Mouse (Mus musculus) Patski (cell line): ENCODE measurements around the gene Lum. TPM values are rescaled to one million over a fixed set of nuclear protein-coding genes. Genes with fewer than 3 reads are reported as not detected.

Experiments used
- ATAC-seq: fragments of 100-300 bp; one replicate; pipeline ENCODE4 v1.8.0; 2021
- CTCF ChIA-PET: fragments of 350-600 bp; sonication (Branson Sonifier 250); formaldehyde crosslinking; loops from one replicate; lab custom pipeline; 2022; ENCODE audit warnings: inconsistent platforms; lab: Charles Lee
- POLR2A ChIA-PET: fragments of 350-600 bp; sonication (Branson Sonifier 250); formaldehyde crosslinking; loops from one replicate; lab custom pipeline; 2022; ENCODE audit warnings: antibody characterized with exemption, inconsistent platforms; lab: Charles Lee
- DNase-seq: peaks from one replicate; pipeline ENCODE4 v3.0.0-alpha.2; 2011; ENCODE audit warnings: low read depth, low spot score
- H3K27me3 ChIP-seq: fragments of 371-371 bp; one replicate; pipeline ENCODE4 v1.5.1; 2021
- CTCF ChIP-seq: fragments of 100-300 bp; IDR thresholded peaks from one replicate; pipeline ENCODE4 v1.5.1; 2021
- in situ Hi-C: fragments of 300-500 bp; cut with MboI; formaldehyde crosslinking; loops from 3 replicates; pipeline ENCODE4 v1.11.1; 2018; ENCODE audit warnings: low pct_unique_long_range_greater_than_20kb, mixed read lengths
- polyA plus RNA-seq: library from polyadenylated mRNA; unstranded; gene quantifications from one replicate; pipeline ENCODE4 v1.2.3, GENCODE M21; 2021

Lum gene
- polyA plus RNA-seq: not detected

DNA sequence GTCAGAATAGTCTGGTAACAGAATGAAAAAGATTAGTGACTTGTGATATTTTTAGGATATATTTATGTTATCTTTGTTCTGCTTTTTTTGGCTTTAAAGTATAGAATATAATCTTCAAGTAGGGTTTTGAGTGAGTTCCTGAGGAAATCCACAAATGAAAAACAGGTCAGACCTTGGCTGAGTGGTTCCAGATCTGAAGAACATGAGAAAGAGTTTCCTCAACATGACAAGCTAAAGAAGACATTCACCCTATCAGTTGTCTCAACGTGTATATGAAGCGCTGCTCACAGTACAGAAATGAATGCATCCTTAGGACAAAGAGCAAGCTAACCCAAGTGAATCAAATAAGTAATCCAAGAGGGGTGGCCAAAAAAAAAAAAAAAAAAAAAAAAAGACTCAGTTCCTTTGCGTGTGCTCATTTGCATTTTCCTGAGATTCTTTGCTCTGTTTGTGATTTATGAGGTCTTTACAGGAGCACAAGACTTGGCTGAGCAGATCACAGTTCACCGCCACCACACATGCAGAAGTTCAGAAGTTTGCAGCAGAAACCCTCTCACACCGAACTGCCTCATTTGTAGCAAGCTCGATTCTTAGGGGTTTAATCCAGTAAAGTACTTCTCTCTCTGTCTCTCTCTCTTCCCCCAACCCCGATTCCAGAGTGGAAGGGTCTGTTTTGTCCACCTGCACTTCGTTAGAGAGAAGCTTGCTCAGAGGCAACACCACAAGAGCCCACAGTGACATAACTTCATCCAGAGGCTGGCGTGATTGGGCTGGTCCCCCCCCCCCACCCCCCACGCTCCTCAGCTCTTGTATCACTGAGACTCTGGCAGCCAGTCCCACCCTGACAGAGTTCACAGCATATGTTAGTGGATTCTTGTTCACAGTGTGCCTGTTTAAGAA is at the start of gene Lum:
Gene Lum, plus strand, starts transcription at position 172 of the 900 bp plus-strand sequence.
- ATAC-seq: no peak
- no peak for DNase-seq
- H3K27me3 ChIP-seq: no peaks in the 10 kb centered on the region
- ChIA-PET POLR2A (no interaction called here), CTCF (no interaction called here)
- TF ChIP-seq CTCF: no peak
- in situ Hi-C loops: no loop called here

DNA sequence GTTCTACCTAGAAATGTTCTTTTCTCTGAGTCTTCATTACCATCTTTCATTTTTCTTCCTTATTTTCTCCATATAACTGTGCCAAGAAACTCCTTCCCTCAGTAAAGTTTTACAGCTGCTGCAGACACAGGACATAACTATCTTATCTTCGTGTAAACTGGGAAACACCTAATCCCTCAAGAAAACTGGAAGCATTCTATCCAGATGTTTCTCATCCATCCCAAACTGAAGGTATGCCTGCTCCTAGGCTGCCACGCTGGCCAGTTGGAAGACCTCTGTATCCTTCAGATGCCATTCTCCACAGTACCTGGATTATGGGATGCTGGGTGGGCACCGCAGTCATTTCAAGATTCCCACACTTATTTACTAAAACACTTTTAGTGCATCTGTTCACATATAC is 41.6 kb upstream of the Lum start:
- DNase-seq (no peak), ATAC-seq (no peak)
- ChIA-PET CTCF (no interaction called here), POLR2A (no interaction called here)
- in situ Hi-C loops: no loop called here
- H3K27me3 ChIP-seq: no peaks in the 10 kb centered on the region
- no peak for TF ChIP-seq CTCF

DNA sequence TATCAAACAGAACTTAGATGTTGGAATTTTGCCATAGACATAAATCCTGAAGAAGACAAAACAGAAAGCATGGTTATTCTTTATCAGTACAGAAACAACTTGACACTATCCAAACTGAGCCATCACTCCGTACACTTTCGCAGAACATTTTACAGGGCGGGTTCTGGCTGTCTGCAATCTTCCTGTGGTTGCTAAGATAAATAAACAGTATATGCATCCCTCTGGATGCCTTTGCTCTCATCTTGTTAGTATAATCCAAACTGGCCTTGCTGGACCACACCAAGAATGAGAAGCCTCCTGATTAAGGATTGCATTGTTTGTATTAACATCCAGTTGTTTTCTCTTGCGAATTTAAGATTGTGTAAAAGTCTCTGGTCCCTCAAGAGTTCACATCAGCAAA is 29.2 kb upstream of the Lum start:
- ChIA-PET POLR2A (no interaction called here), CTCF (no interaction called here)
- no peak for DNase-seq
- ATAC-seq: no peak
- no peaks in the 10 kb centered on the region for H3K27me3 ChIP-seq
- in situ Hi-C loops: no loop called here
- TF ChIP-seq CTCF: no peak

DNA sequence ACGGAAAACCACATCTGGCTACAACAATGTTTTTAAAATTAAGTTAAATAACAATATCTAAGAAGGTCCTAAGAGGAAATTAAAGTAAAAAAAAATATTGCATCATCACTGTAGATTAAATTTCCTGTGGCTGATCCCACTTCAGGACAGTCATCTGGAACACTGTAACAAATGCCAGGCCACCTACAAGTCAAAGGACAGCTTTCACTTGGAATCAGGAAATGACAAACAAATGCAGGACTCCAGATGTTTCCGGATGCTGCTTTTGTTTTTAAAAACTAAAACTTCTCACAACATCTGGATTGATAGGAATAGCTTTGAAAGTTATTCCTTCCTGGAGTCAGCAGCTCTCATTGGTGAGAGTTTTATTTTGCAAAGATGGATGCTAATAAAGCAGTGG is 28.0 kb upstream of the Lum start:
- ChIA-PET CTCF (no interaction called here), POLR2A (no interaction called here)
- no peaks in the 10 kb centered on the region for H3K27me3 ChIP-seq
- DNase-seq (no peak), ATAC-seq (no peak)
- no peak for TF ChIP-seq CTCF
- in situ Hi-C loops: no loop called here

DNA sequence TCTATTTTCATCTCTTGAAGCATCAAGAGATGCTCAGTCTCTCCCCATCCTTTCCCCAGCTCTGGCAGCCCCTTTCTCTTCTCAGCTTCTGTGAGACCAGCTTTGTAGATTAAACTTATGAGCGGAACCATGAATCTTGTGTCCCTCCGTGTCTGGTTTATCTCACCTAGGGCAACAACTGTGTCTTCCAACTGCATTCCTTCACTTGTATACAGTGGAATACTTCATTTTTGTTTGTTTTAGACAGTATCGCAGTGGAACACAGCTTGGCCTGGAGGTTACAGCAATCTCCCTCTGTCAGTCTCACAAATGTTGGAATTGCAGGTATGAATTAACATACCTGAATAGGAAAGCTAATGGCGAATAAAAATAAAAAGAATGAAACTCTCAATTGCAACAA is 26.7 kb upstream of the Lum start:
- no peak for DNase-seq
- in situ Hi-C loops: no loop called here
- H3K27me3 ChIP-seq: no peaks in the 10 kb centered on the region
- no peak for TF ChIP-seq CTCF
- no peak for ATAC-seq
- POLR2A ChIA-PET: no interaction called here
- CTCF ChIA-PET: no interaction called here

DNA sequence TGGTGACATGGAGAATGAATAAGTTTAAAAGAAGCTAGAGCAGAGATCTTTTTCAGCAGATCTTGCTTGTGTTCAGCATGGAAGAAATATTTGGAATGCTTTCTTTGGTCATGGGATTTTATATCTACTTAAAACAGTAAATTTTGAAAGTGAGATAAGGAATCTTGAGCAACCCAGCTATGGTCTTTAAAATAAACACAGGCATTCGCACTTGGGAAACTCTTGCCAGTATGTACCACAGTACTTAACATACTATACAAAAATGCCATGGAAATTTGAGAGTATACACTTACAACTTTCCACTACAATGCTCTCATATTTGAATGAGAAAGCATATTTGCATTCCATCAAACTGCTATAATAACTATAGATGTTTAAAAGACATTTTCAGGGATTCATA is 17.2 kb upstream of the Lum start:
- ATAC-seq: no peak

DNA sequence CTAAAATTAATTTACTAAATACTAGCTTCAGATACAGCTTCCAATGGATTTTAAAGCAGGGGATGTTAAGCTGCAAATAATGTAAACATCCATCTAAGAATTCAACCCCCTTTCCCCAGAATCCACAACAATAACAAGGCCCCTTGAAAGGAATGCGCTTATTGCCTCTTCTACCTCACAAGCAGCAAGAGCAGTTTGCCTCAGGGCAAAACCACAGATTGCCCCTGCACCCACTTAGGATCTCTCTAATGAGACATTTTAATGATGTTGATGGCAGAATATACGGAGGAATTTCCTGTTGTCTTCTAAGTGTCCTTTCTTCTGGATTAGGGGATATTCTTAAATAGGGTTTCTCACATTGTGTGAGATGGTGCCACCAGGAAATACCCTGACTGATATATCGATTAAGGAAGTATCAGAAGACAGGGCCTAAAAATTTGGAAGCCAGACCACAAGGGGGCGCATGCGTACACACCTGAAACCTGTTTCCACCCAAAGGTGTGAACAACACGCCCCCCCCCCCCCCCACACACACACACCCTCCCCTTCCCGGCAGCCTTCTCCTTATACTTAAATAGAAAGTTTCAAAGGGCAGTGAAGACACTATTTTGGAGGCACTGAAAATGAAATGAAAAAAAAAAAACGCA is 2.7 kb downstream of the Lum start:
- POLR2A ChIA-PET: no interaction called here
- in situ Hi-C loops: no loop called here
- TF ChIP-seq CTCF: peak; percentile 33
- DNase-seq (no peak), ATAC-seq (no peak)
- no peaks in the 10 kb centered on the region for H3K27me3 ChIP-seq
- CTCF ChIA-PET: interaction anchor here (1.2 kb wide), 1 partner anchor 191 kb away, joined by 3 read pairs; no protein-coding TSS in a partner anchor

More for the DNA sequence above, 17.2 kb upstream of the Lum start:
- DNase-seq: no peak
- ChIA-PET CTCF (no interaction called here), POLR2A (no interaction called here)
- H3K27me3 ChIP-seq: no peaks in the 10 kb centered on the region
- no peak for TF ChIP-seq CTCF
- in situ Hi-C loops: no loop called here

DNA sequence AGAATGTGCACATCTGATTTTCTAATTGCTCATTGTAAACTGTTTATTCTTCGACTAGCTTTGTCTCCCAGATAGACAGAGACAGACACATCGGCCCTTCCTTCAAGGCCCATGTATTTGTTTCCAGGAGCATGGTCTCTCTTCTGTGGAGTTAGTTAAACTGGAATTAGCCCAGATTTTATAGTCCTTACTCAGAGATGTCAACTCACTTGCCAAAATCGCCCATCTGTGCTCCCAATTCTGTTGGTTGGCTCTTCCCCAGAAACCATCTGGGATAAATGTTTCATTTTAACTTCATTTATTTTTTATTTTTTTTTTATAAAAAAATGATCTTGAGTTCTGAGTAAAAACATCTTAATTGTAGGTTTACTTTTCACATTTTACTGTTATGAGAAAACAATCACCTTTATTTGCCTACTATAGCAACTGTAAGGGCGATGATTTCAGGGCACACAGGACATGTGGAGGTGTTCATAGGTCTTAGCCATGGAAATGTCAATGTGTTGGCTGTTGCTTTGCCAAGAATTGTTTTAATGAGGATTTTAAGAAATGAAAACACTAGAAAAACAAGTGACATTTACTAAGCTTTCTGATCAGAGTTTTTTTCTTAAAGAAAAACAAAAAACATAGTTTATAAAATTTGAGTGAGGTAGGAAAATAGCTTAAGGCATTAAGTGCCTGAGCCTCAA is 17.8 kb downstream of the Lum start:
- ChIA-PET POLR2A (interaction anchor here (0.9 kb wide), 1 partner anchor 28 kb away, joined by 3 read pairs; no protein-coding TSS in a partner anchor), CTCF (interaction anchor here (1.1 kb wide), 1 partner anchor 13 kb away, joined by 4 read pairs; no protein-coding TSS in a partner anchor)
- in situ Hi-C loops: no loop called here
- DNase-seq (no peak), ATAC-seq (no peak)
- TF ChIP-seq CTCF: no peak
- peaks cover 3% of the 10 kb centered on the region for H3K27me3 ChIP-seq

DNA sequence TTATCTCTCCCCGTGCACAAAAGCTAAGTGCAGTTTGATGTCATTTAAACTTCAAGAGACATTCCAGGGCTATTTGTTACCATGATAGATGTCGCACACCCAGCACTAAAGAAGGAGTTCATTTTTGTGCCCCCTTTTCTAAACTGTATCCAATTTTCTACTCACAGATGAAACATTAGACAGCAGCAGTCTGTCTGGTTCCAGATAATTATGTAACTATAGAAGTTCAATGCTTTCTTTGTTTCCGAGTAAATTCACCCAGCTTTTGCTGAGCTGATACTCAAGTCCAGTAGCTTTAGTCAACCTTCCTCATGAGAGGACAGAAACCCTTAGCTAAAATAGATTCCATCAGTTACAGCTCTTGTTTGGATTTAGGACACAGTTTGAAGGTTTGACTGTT is 19.2 kb downstream of the Lum start:
- POLR2A ChIA-PET: no interaction called here
- TF ChIP-seq CTCF: no peak
- DNase-seq: no peak
- in situ Hi-C loops: no loop called here
- CTCF ChIA-PET: interaction anchor here (0.7 kb wide), 1 partner anchor 29 kb away, joined by 3 read pairs; no protein-coding TSS in a partner anchor
- ATAC-seq: no peak
- H3K27me3 ChIP-seq: peaks cover 7% of the 10 kb centered on the region

DNA sequence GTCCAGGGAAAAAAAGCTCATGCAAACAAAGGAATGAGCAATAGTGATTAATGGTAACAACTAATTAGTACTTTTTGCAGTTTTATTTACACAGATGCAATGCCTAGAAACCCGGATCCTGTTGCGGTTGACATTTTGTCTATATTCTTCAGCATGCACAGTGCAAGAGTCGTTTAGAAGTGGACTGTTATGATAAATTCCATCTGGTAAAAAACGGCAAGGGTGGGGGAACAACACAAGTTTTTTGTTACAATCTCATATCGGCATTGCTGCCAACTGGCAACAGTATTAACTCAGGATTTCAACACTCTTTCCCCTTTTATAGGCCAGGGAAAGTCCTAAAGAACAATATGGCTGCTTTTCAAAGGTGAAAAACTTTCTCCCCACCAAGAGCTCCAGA is 22.2 kb downstream of the Lum start:
- CTCF ChIA-PET: interaction anchor here (1.0 to 1.3 kb wide), 2 partner anchors 10 to 11 kb away, joined by 3 read pairs; no protein-coding TSS in a partner anchor
- DNase-seq: no peak
- ATAC-seq: no peak

DNA sequence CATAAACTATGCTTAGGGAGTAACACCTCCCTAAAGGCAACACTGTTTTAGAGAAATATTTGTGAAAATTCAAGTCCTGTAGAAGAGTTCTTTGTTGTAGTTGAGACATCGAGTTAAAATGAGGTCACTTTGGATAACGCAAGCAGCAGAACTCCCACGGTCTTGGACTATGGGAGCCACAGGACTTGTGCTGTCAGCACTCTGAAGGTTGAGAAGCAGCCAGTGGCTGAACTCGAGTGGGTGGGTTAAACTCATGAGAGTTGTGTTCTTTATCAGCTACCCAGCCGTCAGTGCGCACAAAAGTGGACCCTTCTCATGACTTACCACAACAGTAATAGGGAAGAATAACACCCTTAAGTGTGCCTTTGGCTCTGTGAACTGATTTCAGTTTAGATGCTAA is 24.6 kb downstream of the Lum start:
- in situ Hi-C loops: no loop called here
- peaks cover 13% of the 10 kb centered on the region for H3K27me3 ChIP-seq
- DNase-seq (no peak), ATAC-seq (no peak)
- ChIA-PET CTCF (no interaction called here), POLR2A (no interaction called here)
- TF ChIP-seq CTCF: no peak

More for the DNA sequence above, 22.2 kb downstream of the Lum start:
- no peak for TF ChIP-seq CTCF
- POLR2A ChIA-PET: no interaction called here
- in situ Hi-C loops: no loop called here
- peaks cover 7% of the 10 kb centered on the region for H3K27me3 ChIP-seq
